Mouse (Mus musculus) midbrain, postnatal 0 days (tissue): ENCODE measurements around the gene Gm3047. TPM values are rescaled to one million over a fixed set of nuclear protein-coding genes. Genes with fewer than 3 reads are reported as not detected.
"Not testable (repeated sequence)": the region's sequence is repeated elsewhere in the genome, so short reads cannot be mapped to it uniquely, and the experiment has no call there.

Source experiments
- ATAC-seq: fragments of 200-750 bp; cut with Nextera tagmentation; 2 replicates; pipeline ENCODE4 v1.8.0; 2017; ENCODE audit warnings: moderate number of reproducible peaks, mild to moderate bottlenecking, moderate TSS enrichment, moderate library complexity; ENCODE audit not compliant: low FRiP score
- DNase-seq: peaks from one replicate; pipeline ENCODE4 v3.0.0-alpha.2; 2015; ENCODE audit warnings: low spot score
- H3K27ac ChIP-seq: fragments of 300-500 bp; sonication (generic); 2 replicates; pipeline ENCODE4 v1.5.1; 2014; ENCODE audit warnings: low read depth, mild to moderate bottlenecking, low read length, mixed read lengths
- H3K27me3 ChIP-seq: fragments of 300-500 bp; sonication (generic); 2 replicates; pipeline ENCODE4 v1.6.1; 2014; ENCODE audit warnings: low read length, control low read depth, mixed read lengths; ENCODE audit not compliant: insufficient read depth
- H3K36me3 ChIP-seq: fragments of 300-500 bp; sonication (generic); 2 replicates; pipeline ENCODE4 v1.6.1; 2014; ENCODE audit warnings: low read length, control low read depth, mixed read lengths; ENCODE audit not compliant: insufficient read depth
- H3K4me1 ChIP-seq: fragments of 300-500 bp; sonication (generic); 2 replicates; pipeline ENCODE4 v1.6.1; 2014; ENCODE audit warnings: mild to moderate bottlenecking, control low read depth, antibody characterized with exemption, low read length, mixed read lengths; ENCODE audit not compliant: insufficient read depth
- H3K4me2 ChIP-seq: fragments of 300-500 bp; sonication (generic); 2 replicates; pipeline ENCODE4 v1.6.1; 2014; ENCODE audit warnings: low read depth, mild to moderate bottlenecking, low read length, mixed read lengths; ENCODE audit not compliant: poor library complexity, severe bottlenecking
- H3K4me3 ChIP-seq: fragments of 300-500 bp; sonication (generic); 2 replicates; pipeline ENCODE4 v1.5.1; 2014; ENCODE audit warnings: low read depth, mild to moderate bottlenecking, low read length, moderate library complexity
- H3K9ac ChIP-seq: fragments of 300-500 bp; sonication (generic); replicated peaks from 2 replicates; pipeline ENCODE4 v1.6.1; 2014; ENCODE audit warnings: mild to moderate bottlenecking, low read length, moderate library complexity, mixed read lengths; ENCODE audit not compliant: poor library complexity, severe bottlenecking
- H3K9me3 ChIP-seq: fragments of 300-500 bp; sonication (generic); 2 replicates; pipeline ENCODE4 v1.6.1; 2016; ENCODE audit warnings: low read length, control low read depth
- WGBS: fragments of 180-500 bp; shearing (Covaris S2); extraction: QIAGEN DNeasy Blood & Tissue Kit; methylation state at CpG from one replicate; pipeline ENCODE4 v1.1.7; 2014; 5-methylcytosine and 5-hydroxymethylcytosine counted together
- polyA plus RNA-seq: library from polyadenylated mRNA; unstranded; fragments of >200 nt; fragmentation: Nextera tagmentation; extraction: Ambion mirVana; gene quantifications from 2 replicates; pipeline ENCODE4 v1.2.1, GENCODE M21; 2015
- total RNA-seq: library from RNA; depleted of rRNA; stranded (reverse); fragments of >200 nt; gene quantifications from 2 replicates; pipeline ENCODE4 v1.2.3, GENCODE M21; 2014; rRNA removed

The Gm3047 gene
- total RNA-seq (0.76 TPM in 1 of 2 replicates, not detected in the other), polyA plus RNA-seq (not detected in 2 replicates)

- not testable (repeated sequence) for H3K9ac ChIP-seq, DNase-seq, H3K9me3 ChIP-seq, H3K27me3 ChIP-seq, H3K4me1 ChIP-seq, H3K36me3 ChIP-seq, H3K27ac ChIP-seq, ATAC-seq, H3K4me3 ChIP-seq, H3K4me2 ChIP-seq
- WGBS, result no CpG with 5 or more reads among the region's 2 CpGs
Measured at GRCm38 (mm10) chr14:4555105-4555504, at the start of gene Gm3047. Gene Gm3047, plus strand, starts transcription at chr14:4555405.

Other genes starting within 250 kb of the Gm3047 start
- gene Gm3149, start 238.1 kb upstream of the Gm3047 start, total RNA-seq, result not detected in 2 replicates
- 0.16 TPM in 1 of 2 replicates, not detected in the other for gene Gm3149, start 238.1 kb upstream of the Gm3047 start, polyA plus RNA-seq
- gene 2610042L04Rik, start 220.6 kb upstream of the Gm3047 start, total RNA-seq, result 3.5 and 8.7 TPM in 2 replicates
- gene 2610042L04Rik, start 220.6 kb upstream of the Gm3047 start, polyA plus RNA-seq, result 6.8 and 7.0 TPM in 2 replicates
- gene Gm3159, start 157.9 kb upstream of the Gm3047 start, total RNA-seq, result not detected in 2 replicates
- not detected in 2 replicates for gene Gm3159, start 157.9 kb upstream of the Gm3047 start, polyA plus RNA-seq
- 2.5 and 4.9 TPM in 2 replicates for gene Gm3164, start 140.0 kb upstream of the Gm3047 start, total RNA-seq
- gene Gm3164, start 140.0 kb upstream of the Gm3047 start, polyA plus RNA-seq, result 5.1 and 6.1 TPM in 2 replicates
- 1.4 TPM in 1 of 2 replicates, not detected in the other for gene Gm3173, start 124.4 kb upstream of the Gm3047 start, total RNA-seq
- 2.8 and 3.4 TPM in 2 replicates for gene Gm3173, start 124.4 kb upstream of the Gm3047 start, polyA plus RNA-seq
- gene Gm3182, start 73.7 kb upstream of the Gm3047 start, total RNA-seq, result not detected in 2 replicates
- not detected in 2 replicates for gene Gm3182, start 73.7 kb upstream of the Gm3047 start, polyA plus RNA-seq
- gene Gm8159, start 76.9 kb downstream of the Gm3047 start, total RNA-seq, result 0.76 TPM in 1 of 2 replicates, not detected in the other
- not detected in 2 replicates for gene Gm8159, start 76.9 kb downstream of the Gm3047 start, polyA plus RNA-seq
- gene Gm3239, start 108.8 kb downstream of the Gm3047 start, total RNA-seq, result 0.38 and 0.66 TPM in 2 replicates
- 1.4 and 1.9 TPM in 2 replicates for gene Gm3239, start 108.8 kb downstream of the Gm3047 start, polyA plus RNA-seq
- gene Gm7876, start 153.8 kb downstream of the Gm3047 start, total RNA-seq, result not detected in 2 replicates
- gene Gm7876, start 153.8 kb downstream of the Gm3047 start, polyA plus RNA-seq, result not detected in 2 replicates
- 1.8 and 2.3 TPM in 2 replicates for gene Gm3252, start 171.4 kb downstream of the Gm3047 start, total RNA-seq
- gene Gm3252, start 171.4 kb downstream of the Gm3047 start, polyA plus RNA-seq, result 4.1 and 4.9 TPM in 2 replicates
- not detected in 2 replicates for gene Gm9602, start 220.9 kb downstream of the Gm3047 start, total RNA-seq
- gene Gm9602, start 220.9 kb downstream of the Gm3047 start, polyA plus RNA-seq, result not detected in 2 replicates